Comparison of ENCODE assay signal across 8 mouse cellular contexts in genomic region chr6:128145765-128146164, GRCm38 (mm10). TPM values are rescaled to one million over a fixed set of nuclear protein-coding genes. Genes with fewer than 3 reads are reported as not detected.
DNase-seq lines count a peak whose midpoint lies in the region; ATAC-seq lines count a peak whose summit lies in the region.

No protein-coding gene starts in this region.

- no peak for ATAC-seq in midbrain, embryonic 13.5 days

- H3K4me3 ChIP-seq in midbrain, embryonic 10.5 days, result no peak overlapping the region
- H3K4me3 ChIP-seq in midbrain, embryonic 13.5 days (replicated peaks), result no peak overlapping the region

- no peak overlapping the region for H3K4me2 ChIP-seq in midbrain, embryonic 13.5 days (replicated peaks)

- no peaks in the 10 kb centered on the region for H3K36me3 ChIP-seq in midbrain, embryonic 10.5 days
- no peaks in the 10 kb centered on the region for H3K36me3 ChIP-seq in midbrain, embryonic 13.5 days

- H3K27ac ChIP-seq in midbrain, embryonic 10.5 days (replicated peaks), result no peak overlapping the region
- no peak overlapping the region for H3K27ac ChIP-seq in midbrain, embryonic 13.5 days

- peak; percentile 66 for DNase-seq in adrenal gland, adult 2 months
- DNase-seq in adrenal gland, postnatal 4 days (ENCODE audit: low spot score in 2 of 2), result no peak
- DNase-seq in midbrain, embryonic 10.5 days (ENCODE audit: low spot score), result peak; percentile 36
- DNase-seq in cerebellum, postnatal 14 days, result peak; percentile 82
- DNase-seq in layer of hippocampus, adult 9-11 months, result peak; percentile 38
- peak; percentile 68 to 74 for DNase-seq in right cerebral cortex, postnatal 10 days (ENCODE audit: low spot score in 2 of 2)
- DNase-seq in yolk sac, embryonic 10.5 days (ENCODE audit: low spot score), result no peak

- no peaks in the 10 kb centered on the region for H3K9me3 ChIP-seq in midbrain, embryonic 10.5 days (replicated peaks)
- H3K9me3 ChIP-seq in midbrain, embryonic 13.5 days, result no peaks in the 10 kb centered on the region

- no peak overlapping the region for H3K9ac ChIP-seq in midbrain, embryonic 13.5 days (replicated peaks)

- H3K27me3 ChIP-seq in midbrain, embryonic 10.5 days (ENCODE audit: low read depth, poor library complexity, severe bottlenecking), result peaks cover 21% of the 10 kb centered on the region
- H3K27me3 ChIP-seq in midbrain, embryonic 13.5 days, result peaks cover 6% of the 10 kb centered on the region

- 69% methylated on average over 6 of the region's 6 CpGs for WGBS in midbrain, embryonic 10.5 days
- 64% methylated on average over 6 of the region's 6 CpGs for WGBS in midbrain, embryonic 13.5 days

- H3K4me1 ChIP-seq in midbrain, embryonic 10.5 days, result peaks cover 24% of the 10 kb centered on the region
- peaks cover 21% of the 10 kb centered on the region for H3K4me1 ChIP-seq in midbrain, embryonic 13.5 days (replicated peaks)

RNA-seq across cellular contexts. Expression of gene Tspan9, which starts 2.4 kb away (rescaled TPM):
- total RNA-seq in adrenal gland, adult 2 months (2021), result 10 to 100 TPM; 47.8 to 66.5 TPM
- polyA plus RNA-seq in adrenal gland, adult 2 months (2012; rRNA removed), result 38.7 and 44.7 TPM in 2 replicates
- 10 to 100 TPM; 80.4 to 83.3 TPM for total RNA-seq in adrenal gland, postnatal 4 days (2021)
- 48.0 and 52.6 TPM in 2 replicates for polyA plus RNA-seq in midbrain, embryonic 10.5 days (2016; fragmentation: Nextera tagmentation; extraction: Ambion mirVana)
- 24.0 and 29.3 TPM in 2 replicates for polyA plus RNA-seq in midbrain, embryonic 13.5 days (2015; fragmentation: Nextera tagmentation; extraction: Ambion mirVana)

Comparison
In these comparisons a context has a peak if more than half of its experiments do, and no peak if none do; other contexts are left out.
1. DNase-seq: peak in adrenal gland, adult 2 months (single experiment), midbrain, embryonic 10.5 days (single experiment), cerebellum, postnatal 14 days (2 of 2), layer of hippocampus, adult 9-11 months (single experiment) and right cerebral cortex, postnatal 10 days (2 of 2); none in adrenal gland, postnatal 4 days (0 of 2) and yolk sac, embryonic 10.5 days (single experiment).